Mouse (Mus musculus) small intestine, adult 2 months (tissue): ENCODE measurements at regions not wholly inside any gene's neighbourhood (a gene's known extent, or its start where the extent isn't known, plus 50 kb on each side); places are given as distances from the start of the nearest gene placed in this dataset.

Experiments used
- CTCF ChIP-seq: fragments of 200-500 bp; IDR thresholded peaks from 2 replicates; pipeline ENCODE4 v1.5.1; 2012; ENCODE audit warnings: low read depth, mild to moderate bottlenecking, control low read depth, inconsistent platforms, low read length, moderate library complexity, mixed read lengths; ENCODE audit not compliant: insufficient replicate concordance, insufficient read length; ENCODE audit errors: extremely low read depth
- POLR2A ChIP-seq: fragments of 200-500 bp; IDR thresholded peaks from 2 replicates; pipeline ENCODE4 v1.6.1; 2012; ENCODE audit warnings: low read depth, mild to moderate bottlenecking, control low read depth, inconsistent platforms, low read length, moderate library complexity

- TF ChIP-seq CTCF (no peak), POLR2A (no peak)
Measured at GRCm38 (mm10) chr1:168012611-168013010, 323.6 kb downstream of the Lmx1a start.
